Mouse (Mus musculus) liver, postnatal 0 days (tissue): ENCODE measurements around the gene Maco1.

Experiments
- CTCF ChIP-seq: sonication (generic); IDR thresholded peaks from 2 replicates; pipeline ENCODE4 v1.5.1; 2016; ENCODE audit warnings: antibody characterized with exemption, low read depth
- EP300 ChIP-seq: IDR thresholded peaks from 2 replicates; pipeline ENCODE4 v1.6.1; 2016; ENCODE audit warnings: antibody characterized with exemption, low read depth, mild to moderate bottlenecking

DNA sequence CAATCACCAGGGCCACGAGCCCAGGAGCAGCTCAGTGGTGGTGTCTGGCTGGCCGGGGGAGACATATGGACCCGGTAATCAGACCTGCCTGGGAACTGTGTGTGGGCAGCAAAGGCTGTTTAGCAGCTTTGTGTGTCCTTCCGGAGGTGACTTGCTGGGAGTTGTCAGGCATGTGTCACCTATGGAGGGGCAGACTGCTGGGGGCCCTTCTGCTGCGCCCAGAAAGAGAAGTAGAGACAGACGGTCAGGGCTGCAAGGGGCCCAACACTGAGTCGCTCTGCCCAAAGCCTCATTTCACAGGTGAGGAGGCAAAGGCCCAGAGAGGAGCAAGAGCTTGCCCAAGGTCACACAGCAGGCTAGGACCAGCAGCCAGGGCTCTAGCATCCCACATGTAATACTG lies 83.3 kb downstream of the Maco1 start:
- TF ChIP-seq CTCF: no peak
- TF ChIP-seq EP300: no peak
